Mouse (Mus musculus): ENCODE data around the gene Trmo. TPM values are rescaled to one million over a fixed set of nuclear protein-coding genes. Genes with fewer than 3 reads are reported as not detected.

The Trmo gene
- polyA plus RNA-seq, 1 experiment from 2014 or later, result 14.1 TPM

GRCm38 (mm10) chr4:46389612-46390341 is 540 bp upstream of the Trmo start:
- Histone ChIP-seq H3K4me1 (replicated peaks; ENCODE audit: control insufficient read depth, insufficient read depth, low read length) (peaks cover 4% of the 10 kb centered on the region; the same call in 1 of the 2 replicates), H3K36me3 (ENCODE audit: control insufficient read depth, insufficient read depth, low read length) (peaks cover 9% of the 10 kb centered on the region), H3K9me3 (ENCODE audit: control insufficient read depth, low read length) (no peaks in the 10 kb centered on the region), H3K9ac (ENCODE audit: low read depth, low read length) (peak overlapping the region; percentile 87), H3K27ac (ENCODE audit: low read depth, low read length) (peak overlapping the region; percentile 85), H3K4me2 (peak overlapping the region; percentile 75), H3K27me3 (replicated peaks; ENCODE audit: control insufficient read depth, insufficient read depth, low read length) (no peaks in the 10 kb centered on the region), H3K4me3 (ENCODE audit: low read depth, low read length) (peak overlapping the region; percentile 57)
- DNase-seq (ENCODE audit: low spot score), result no peak
- no peak for ATAC-seq (replicated peaks; ENCODE audit: low FRiP score)
- WGBS, result 1% methylated on average over 24 of the region's 24 CpGs

DNA sequence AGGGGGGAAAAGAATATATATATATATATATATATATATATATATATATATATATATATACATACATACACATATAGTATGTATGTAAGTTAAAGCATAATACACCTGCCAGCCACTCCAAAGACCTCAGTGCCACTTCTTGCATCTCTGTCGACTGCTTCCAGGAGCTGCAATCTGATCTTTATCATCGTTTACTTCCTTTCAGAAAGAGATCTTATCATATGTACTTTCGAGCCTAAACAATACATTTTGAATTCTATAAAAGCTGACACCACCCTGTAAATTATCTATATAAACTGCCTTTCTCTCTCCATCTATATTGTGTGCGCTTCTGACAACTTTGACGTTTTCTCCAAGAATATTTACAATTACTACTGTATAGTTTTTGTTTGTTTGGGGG is 681 bp downstream of the Trmo start:
- peaks cover 3% of the 10 kb centered on the region; the same call in 1 of the 2 replicates for H3K4me1 ChIP-seq (replicated peaks; ENCODE audit: control insufficient read depth, insufficient read depth, low read length)
- peak overlapping the region; percentile 85; the same call in 1 of the 2 replicates for H3K27ac ChIP-seq (ENCODE audit: low read depth, low read length)
- DNase-seq (ENCODE audit: low spot score) (no peak), ATAC-seq (replicated peaks; ENCODE audit: low FRiP score) (no peak)
- H3K4me2 ChIP-seq, result peak overlapping the region; percentile 75
- WGBS, result 19% methylated on average over 5 of the region's 5 CpGs
- no peaks in the 10 kb centered on the region for H3K27me3 ChIP-seq (replicated peaks; ENCODE audit: control insufficient read depth, insufficient read depth, low read length)
- no peaks in the 10 kb centered on the region for H3K9me3 ChIP-seq (ENCODE audit: control insufficient read depth, low read length)
- H3K9ac ChIP-seq (ENCODE audit: low read depth, low read length), result peak overlapping the region; percentile 87
- H3K36me3 ChIP-seq (ENCODE audit: control insufficient read depth, insufficient read depth, low read length), result peaks cover 11% of the 10 kb centered on the region
- H3K4me3 ChIP-seq (ENCODE audit: low read depth, low read length), result peak overlapping the region; percentile 57

DNA sequence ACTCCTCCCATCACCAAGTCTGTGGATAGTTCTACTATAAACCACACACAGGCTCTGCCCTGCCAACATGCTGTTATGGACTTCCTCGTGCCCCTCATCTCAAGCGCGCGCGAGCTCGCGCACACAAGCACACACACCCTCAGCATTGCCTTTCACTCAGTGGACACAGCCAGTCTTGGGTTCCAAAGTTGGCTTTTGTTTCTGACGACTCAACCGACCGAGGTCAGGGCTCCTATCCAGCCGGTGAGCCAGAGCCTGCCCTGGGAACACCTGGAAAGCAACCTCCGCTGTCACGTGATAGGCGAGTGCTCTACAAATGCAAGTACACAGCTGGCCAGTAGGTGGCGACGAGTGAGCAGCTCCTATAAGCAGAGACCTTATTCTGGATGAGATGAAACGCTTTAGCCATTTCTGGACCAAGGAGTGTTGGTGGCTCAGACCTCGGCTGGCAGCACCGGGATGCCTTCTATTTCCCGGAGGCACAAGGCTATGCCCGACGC is 14.3 kb downstream of the Trmo start:
- Histone ChIP-seq H3K36me3 (ENCODE audit: control insufficient read depth, insufficient read depth, low read length) (peaks cover 19% of the 10 kb centered on the region), H3K4me1 (replicated peaks; ENCODE audit: control insufficient read depth, insufficient read depth, low read length) (peaks cover 4% of the 10 kb centered on the region; the same call in 1 of the 2 replicates), H3K27ac (ENCODE audit: low read depth, low read length) (no peak overlapping the region), H3K4me2 (peak overlapping the region; percentile 71), H3K9me3 (ENCODE audit: control insufficient read depth, low read length) (no peaks in the 10 kb centered on the region), H3K27me3 (replicated peaks; ENCODE audit: control insufficient read depth, insufficient read depth, low read length) (peaks cover 3% of the 10 kb centered on the region), H3K9ac (ENCODE audit: low read depth, low read length) (no peak overlapping the region), H3K4me3 (ENCODE audit: low read depth, low read length) (peak overlapping the region; percentile 33)
- DNase-seq (ENCODE audit: low spot score) (peak; percentile 73), ATAC-seq (replicated peaks; ENCODE audit: low FRiP score) (peak; percentile 71)
- 21% methylated on average over 22 of the region's 22 CpGs for WGBS

DNA sequence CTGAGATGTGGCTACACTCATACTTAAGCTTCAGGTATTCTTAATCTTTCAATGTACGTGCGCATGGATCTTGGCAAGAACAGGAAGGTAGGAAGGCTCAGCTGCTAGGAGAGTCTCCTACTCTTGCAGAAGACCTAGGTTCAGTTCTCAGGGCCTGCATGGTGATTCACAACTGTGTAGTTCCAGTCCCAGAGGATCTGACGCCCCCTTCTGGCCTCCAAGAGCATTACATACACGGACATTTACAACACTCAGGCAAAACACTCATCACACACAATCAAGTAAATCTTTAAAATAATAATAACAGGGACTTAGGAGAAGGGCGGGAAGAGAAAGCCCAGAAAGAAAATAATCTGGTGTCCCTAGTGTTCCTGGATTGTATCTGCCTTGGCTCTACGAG is 14.8 kb downstream of the Trmo start:
- peaks cover 4% of the 10 kb centered on the region; the same call in 1 of the 2 replicates for H3K4me1 ChIP-seq (replicated peaks; ENCODE audit: control insufficient read depth, insufficient read depth, low read length)
- ATAC-seq (replicated peaks; ENCODE audit: low FRiP score) (peak; percentile 30; the same call in 1 of the 2 replicates), DNase-seq (ENCODE audit: low spot score) (no peak)
- peaks cover 17% of the 10 kb centered on the region for H3K36me3 ChIP-seq (ENCODE audit: control insufficient read depth, insufficient read depth, low read length)
- H3K9me3 ChIP-seq (ENCODE audit: control insufficient read depth, low read length), result no peaks in the 10 kb centered on the region
- peaks cover 7% of the 10 kb centered on the region for H3K27me3 ChIP-seq (replicated peaks; ENCODE audit: control insufficient read depth, insufficient read depth, low read length)
- H3K9ac ChIP-seq (ENCODE audit: low read depth, low read length), result no peak overlapping the region
- no peak overlapping the region for H3K27ac ChIP-seq (ENCODE audit: low read depth, low read length)
- WGBS, result 52% methylated on average over 6 of the region's 6 CpGs
- H3K4me2 ChIP-seq, result peak overlapping the region; percentile 71
- H3K4me3 ChIP-seq (ENCODE audit: low read depth, low read length), result no peak overlapping the region; the same call in 1 of the 2 replicates

DNA sequence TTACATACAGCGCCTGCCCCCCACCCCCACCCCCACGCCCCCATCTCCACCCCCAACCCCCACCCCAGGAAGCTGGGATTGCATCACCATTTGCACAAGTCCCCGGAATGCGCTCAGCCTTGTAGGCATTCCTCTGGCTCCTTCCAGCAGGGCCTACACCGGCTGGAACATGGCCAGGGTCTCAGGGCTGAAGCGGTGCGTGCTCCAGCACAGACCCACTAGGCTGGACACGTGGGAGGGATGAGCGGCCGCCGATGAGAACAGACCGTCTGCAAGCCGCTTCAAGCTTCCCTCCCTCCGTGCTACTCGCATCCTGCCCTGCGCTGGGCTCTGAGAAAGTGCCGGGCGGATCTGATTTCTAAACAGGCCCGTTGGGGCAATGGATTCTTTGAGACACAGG is 18.2 kb downstream of the Trmo start:
- WGBS, result 4% methylated on average over 19 of the region's 19 CpGs
- Histone ChIP-seq H3K27me3 (replicated peaks; ENCODE audit: control insufficient read depth, insufficient read depth, low read length) (peaks cover 14% of the 10 kb centered on the region), H3K9ac (ENCODE audit: low read depth, low read length) (peak overlapping the region; percentile 40; the same call in 1 of the 2 replicates)

GRCm38 (mm10) chr4:46370406-46370805 is 18.8 kb downstream of the Trmo start:
- Histone ChIP-seq H3K9me3 (ENCODE audit: control insufficient read depth, low read length) (no peaks in the 10 kb centered on the region), H3K9ac (ENCODE audit: low read depth, low read length) (no peak overlapping the region), H3K4me3 (ENCODE audit: low read depth, low read length) (no peak overlapping the region), H3K27ac (ENCODE audit: low read depth, low read length) (no peak overlapping the region), H3K4me1 (replicated peaks; ENCODE audit: control insufficient read depth, insufficient read depth, low read length) (peaks cover 4% of the 10 kb centered on the region; the same call in 1 of the 2 replicates), H3K4me2 (no peak overlapping the region), H3K36me3 (ENCODE audit: control insufficient read depth, insufficient read depth, low read length) (no peaks in the 10 kb centered on the region), H3K27me3 (replicated peaks; ENCODE audit: control insufficient read depth, insufficient read depth, low read length) (peaks cover 14% of the 10 kb centered on the region)
- ATAC-seq (replicated peaks; ENCODE audit: low FRiP score), result no peak
- WGBS, result 31% methylated on average over 6 of the region's 6 CpGs
- no peak for DNase-seq (ENCODE audit: low spot score)

More for the DNA sequence above, 18.2 kb downstream of the Trmo start:
- DNase-seq (ENCODE audit: low spot score), result no peak
- H3K4me1 ChIP-seq (replicated peaks; ENCODE audit: control insufficient read depth, insufficient read depth, low read length), result peaks cover 4% of the 10 kb centered on the region; the same call in 1 of the 2 replicates
- no peaks in the 10 kb centered on the region for H3K9me3 ChIP-seq (ENCODE audit: control insufficient read depth, low read length)
- peak overlapping the region; percentile 21; the same call in 1 of the 2 replicates for H3K4me3 ChIP-seq (ENCODE audit: low read depth, low read length)
- H3K36me3 ChIP-seq (ENCODE audit: control insufficient read depth, insufficient read depth, low read length), result no peaks in the 10 kb centered on the region
- peak overlapping the region; percentile 48 for H3K4me2 ChIP-seq
- H3K27ac ChIP-seq (ENCODE audit: low read depth, low read length), result no peak overlapping the region
- ATAC-seq (replicated peaks; ENCODE audit: low FRiP score), result 0 out of 2 replicates have a peak, but pooled peaks have one; percentile 29

DNA sequence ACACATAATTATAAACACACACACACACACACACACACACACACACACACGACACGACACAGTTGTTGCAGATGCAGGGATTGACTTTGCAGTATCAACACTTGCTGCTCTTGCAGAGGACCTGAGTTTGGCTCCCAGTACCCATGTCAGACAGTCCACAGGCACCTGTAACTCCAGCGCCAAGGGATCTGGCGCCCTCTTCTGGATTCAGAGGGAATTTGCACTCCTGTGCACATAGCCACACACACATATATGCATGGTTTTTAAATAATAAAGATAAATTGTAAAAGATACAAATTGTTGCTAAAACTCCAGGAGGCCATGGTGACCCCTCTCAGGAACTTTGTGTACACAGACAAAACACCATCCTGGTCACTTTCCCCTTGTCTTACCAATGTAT is 20.2 kb downstream of the Trmo start:
- Histone ChIP-seq H3K9ac (ENCODE audit: low read depth, low read length) (no peak overlapping the region), H3K9me3 (ENCODE audit: control insufficient read depth, low read length) (0 out of 2 replicates have a peak, but pooled peaks cover 2% of the 10 kb centered on the region), H3K4me2 (no peak overlapping the region), H3K27ac (ENCODE audit: low read depth, low read length) (no peak overlapping the region), H3K27me3 (replicated peaks; ENCODE audit: control insufficient read depth, insufficient read depth, low read length) (peaks cover 14% of the 10 kb centered on the region), H3K36me3 (ENCODE audit: control insufficient read depth, insufficient read depth, low read length) (no peaks in the 10 kb centered on the region), H3K4me3 (ENCODE audit: low read depth, low read length) (no peak overlapping the region), H3K4me1 (replicated peaks; ENCODE audit: control insufficient read depth, insufficient read depth, low read length) (peaks cover 4% of the 10 kb centered on the region; the same call in 1 of the 2 replicates)
- 52% methylated on average over 4 of the region's 4 CpGs for WGBS
- no peak for ATAC-seq (replicated peaks; ENCODE audit: low FRiP score)
- DNase-seq (ENCODE audit: low spot score), result no peak

- H3K4me3 ChIP-seq (ENCODE audit: low read depth, low read length), result no peak overlapping the region
- no peak overlapping the region for H3K9ac ChIP-seq (ENCODE audit: low read depth, low read length)
- H3K36me3 ChIP-seq (ENCODE audit: control insufficient read depth, insufficient read depth, low read length), result no peaks in the 10 kb centered on the region
- H3K4me1 ChIP-seq (replicated peaks; ENCODE audit: control insufficient read depth, insufficient read depth, low read length), result peaks cover 4% of the 10 kb centered on the region; the same call in 1 of the 2 replicates
- no peak for DNase-seq (ENCODE audit: low spot score)
- no peak for ATAC-seq (replicated peaks; ENCODE audit: low FRiP score)
- H3K27me3 ChIP-seq (replicated peaks; ENCODE audit: control insufficient read depth, insufficient read depth, low read length), result peaks cover 14% of the 10 kb centered on the region
- no peak overlapping the region for H3K27ac ChIP-seq (ENCODE audit: low read depth, low read length)
- WGBS, result 11% methylated on average over 12 of the region's 12 CpGs
- no peak overlapping the region for H3K4me2 ChIP-seq
- 0 out of 2 replicates have a peak, but pooled peaks cover 3% of the 10 kb centered on the region for H3K9me3 ChIP-seq (ENCODE audit: control insufficient read depth, low read length)
Measured at GRCm38 (mm10) chr4:46367487-46367959, 21.7 kb downstream of the Trmo start.

Data from liver, embryonic 11.5 days (tissue).